Mouse (Mus musculus) heart, embryonic 15.5 days (tissue): Measurements from ENCODE around the gene Gm16253. TPM values are rescaled to one million over a fixed set of nuclear protein-coding genes. Genes with fewer than 3 reads are reported as not detected.

Experiments
- ATAC-seq: fragments of 200-750 bp; cut with Nextera tagmentation; replicated peaks from 2 replicates; pipeline ENCODE4 v1.8.0; 2017; ENCODE audit warnings: low read depth, moderate TSS enrichment; ENCODE audit not compliant: insufficient number of reproducible peaks, insufficient read depth, low FRiP score
- H3K27ac ChIP-seq: fragments of 300-500 bp; sonication (generic); 2 replicates; pipeline ENCODE4 v1.5.1; 2015; ENCODE audit warnings: mild to moderate bottlenecking, inconsistent platforms
- H3K27me3 ChIP-seq: fragments of 300-500 bp; sonication (generic); 2 replicates; pipeline ENCODE4 v1.6.1; 2015; ENCODE audit warnings: inconsistent platforms
- H3K36me3 ChIP-seq: fragments of 300-500 bp; sonication (generic); 2 replicates; pipeline ENCODE4 v1.6.1; 2015; ENCODE audit warnings: mild to moderate bottlenecking, inconsistent platforms
- H3K4me1 ChIP-seq: fragments of 300-500 bp; sonication (generic); replicated peaks from 2 replicates; pipeline ENCODE4 v1.6.1; 2015; ENCODE audit warnings: inconsistent platforms
- H3K4me2 ChIP-seq: fragments of 300-500 bp; sonication (generic); 2 replicates; pipeline ENCODE4 v1.6.1; 2015; ENCODE audit warnings: inconsistent platforms, mild to moderate bottlenecking, moderate library complexity
- H3K4me3 ChIP-seq: fragments of 300-500 bp; sonication (generic); 2 replicates; pipeline ENCODE4 v1.5.1; 2015; ENCODE audit warnings: mild to moderate bottlenecking, inconsistent platforms
- H3K9ac ChIP-seq: fragments of 300-500 bp; sonication (generic); 2 replicates; pipeline ENCODE4 v1.6.1; 2015; ENCODE audit warnings: mild to moderate bottlenecking, inconsistent platforms
- H3K9me3 ChIP-seq: fragments of 300-500 bp; sonication (generic); replicated peaks from 2 replicates; pipeline ENCODE4 v1.6.1; 2016; ENCODE audit warnings: inconsistent platforms
- WGBS: fragments of 180-500 bp; shearing (Covaris S2); methylation state at CpG from one replicate; pipeline ENCODE4 v1.1.7; 2015; ENCODE audit warnings: mixed read lengths; 5-methylcytosine and 5-hydroxymethylcytosine counted together
- polyA plus RNA-seq: library from polyadenylated mRNA; unstranded; fragments of >200 nt; fragmentation: Nextera tagmentation; extraction: Ambion mirVana; gene quantifications from 2 replicates; pipeline ENCODE4 v1.2.1, GENCODE M21; 2015

Gm16253 gene
- polyA plus RNA-seq, 1 experiment from 2014 or later: 1.6 TPM

- Histone ChIP-seq H3K9ac (peak overlapping the region; percentile 90), H3K9me3 (no peaks in the 10 kb centered on the region), H3K4me2 (peak overlapping the region; percentile 66), H3K27ac (peak overlapping the region; percentile 96), H3K27me3 (no peaks in the 10 kb centered on the region), H3K36me3 (peaks cover 20% of the 10 kb centered on the region), H3K4me1 (peaks cover 40% of the 10 kb centered on the region), H3K4me3 (peak overlapping the region; percentile 73)
- ATAC-seq: no peak
- WGBS: under 1% methylated on average over 17 of the region's 17 CpGs
These were observed 18.6 kb upstream of the Gm16253 start for GRCm38 (mm10) chr3:96558159-96558558.

DNA sequence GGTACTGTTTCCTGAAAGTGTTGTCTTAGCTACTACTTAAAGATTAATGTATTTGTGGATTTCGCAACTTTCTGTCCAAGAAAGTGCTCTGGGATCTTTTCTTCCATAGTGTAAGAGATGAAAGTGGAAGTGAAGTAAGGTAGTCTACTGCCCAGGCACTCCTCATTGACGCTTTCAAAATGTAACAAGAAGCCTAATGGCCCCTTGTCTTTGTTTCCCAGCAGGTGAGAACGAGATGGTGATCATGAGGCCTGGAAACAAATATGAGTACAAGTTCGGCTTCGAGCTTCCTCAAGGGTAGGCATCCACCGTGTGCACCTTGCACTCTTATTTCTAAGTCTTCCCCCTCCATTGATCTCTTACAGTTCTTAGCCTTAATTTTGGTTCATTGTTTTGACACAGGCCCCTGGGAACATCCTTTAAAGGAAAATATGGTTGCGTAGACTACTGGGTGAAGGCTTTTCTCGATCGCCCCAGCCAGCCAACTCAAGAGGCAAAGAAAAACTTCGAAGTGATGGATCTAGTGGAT lies 18.1 kb upstream of the Gm16253 start:
- peak overlapping the region; percentile 96 for H3K27ac ChIP-seq
- 10% methylated on average over 10 of the region's 10 CpGs for WGBS
- peaks cover 20% of the 10 kb centered on the region for H3K36me3 ChIP-seq
- H3K9me3 ChIP-seq: no peaks in the 10 kb centered on the region
- ATAC-seq: no peak
- H3K4me2 ChIP-seq: peak overlapping the region; percentile 66
- H3K27me3 ChIP-seq: no peaks in the 10 kb centered on the region
- H3K4me3 ChIP-seq: peak overlapping the region; percentile 73
- H3K9ac ChIP-seq: peak overlapping the region; percentile 90
- peaks cover 40% of the 10 kb centered on the region for H3K4me1 ChIP-seq

GRCm38 (mm10) chr3:96559398-96559910 lies 17.3 kb upstream of the Gm16253 start:
- no peaks in the 10 kb centered on the region for H3K9me3 ChIP-seq
- no peaks in the 10 kb centered on the region for H3K27me3 ChIP-seq
- H3K4me3 ChIP-seq: peak overlapping the region; percentile 73
- 24% methylated on average over 12 of the region's 12 CpGs for WGBS
- H3K36me3 ChIP-seq: peaks cover 20% of the 10 kb centered on the region
- H3K4me2 ChIP-seq: peak overlapping the region; percentile 66
- peaks cover 40% of the 10 kb centered on the region for H3K4me1 ChIP-seq
- H3K27ac ChIP-seq: peak overlapping the region; percentile 96
- no peak for ATAC-seq
- peak overlapping the region; percentile 90 for H3K9ac ChIP-seq

DNA sequence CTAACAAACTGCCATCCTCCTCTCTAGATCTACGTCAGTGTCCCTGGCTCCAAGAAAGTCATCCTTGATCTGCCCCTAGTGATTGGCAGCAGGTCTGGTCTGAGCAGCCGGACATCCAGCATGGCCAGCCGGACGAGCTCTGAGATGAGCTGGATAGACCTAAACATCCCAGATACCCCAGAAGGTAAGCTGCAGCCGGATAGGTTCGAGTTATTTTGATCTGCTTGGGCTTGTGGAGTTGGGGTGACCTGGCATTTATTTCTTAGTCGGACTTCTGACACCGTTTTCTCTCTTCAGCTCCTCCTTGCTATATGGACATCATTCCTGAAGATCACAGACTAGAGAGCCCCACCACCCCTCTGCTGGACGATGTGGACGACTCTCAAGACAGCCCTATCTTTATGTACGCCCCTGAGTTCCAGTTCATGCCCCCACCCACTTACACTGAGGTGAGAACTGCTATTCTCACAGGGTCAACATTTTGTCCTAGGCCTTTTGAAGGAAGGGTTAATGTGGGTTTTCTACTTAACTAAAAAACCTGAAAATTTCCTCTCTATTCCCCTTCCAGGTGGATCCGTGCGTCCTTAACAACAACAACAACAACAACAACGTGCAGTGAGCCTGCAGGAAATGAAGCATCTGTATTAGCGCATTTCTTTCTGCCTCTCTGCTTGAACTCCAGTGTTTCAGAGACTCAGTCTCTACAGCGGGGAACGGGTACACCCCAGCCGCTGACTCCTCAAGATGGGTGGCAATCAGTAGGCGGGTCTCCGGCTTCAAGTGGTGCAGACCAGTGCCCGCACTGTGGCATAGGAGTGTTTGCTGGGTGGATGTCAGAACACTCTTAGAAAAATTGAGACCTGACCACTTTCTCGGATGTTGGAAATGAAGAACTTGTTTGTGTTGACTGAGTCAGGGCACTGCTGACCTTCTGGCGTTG lies 16.6 kb upstream of the Gm16253 start:
- Histone ChIP-seq H3K27me3 (no peaks in the 10 kb centered on the region), H3K9ac (peak overlapping the region; percentile 90), H3K27ac (peak overlapping the region; percentile 96), H3K9me3 (no peaks in the 10 kb centered on the region), H3K4me3 (peak overlapping the region; percentile 73), H3K36me3 (peaks cover 20% of the 10 kb centered on the region), H3K4me2 (peak overlapping the region; percentile 66), H3K4me1 (peaks cover 37% of the 10 kb centered on the region)
- ATAC-seq: no peak
- 36% methylated on average over 23 of the region's 23 CpGs for WGBS

DNA sequence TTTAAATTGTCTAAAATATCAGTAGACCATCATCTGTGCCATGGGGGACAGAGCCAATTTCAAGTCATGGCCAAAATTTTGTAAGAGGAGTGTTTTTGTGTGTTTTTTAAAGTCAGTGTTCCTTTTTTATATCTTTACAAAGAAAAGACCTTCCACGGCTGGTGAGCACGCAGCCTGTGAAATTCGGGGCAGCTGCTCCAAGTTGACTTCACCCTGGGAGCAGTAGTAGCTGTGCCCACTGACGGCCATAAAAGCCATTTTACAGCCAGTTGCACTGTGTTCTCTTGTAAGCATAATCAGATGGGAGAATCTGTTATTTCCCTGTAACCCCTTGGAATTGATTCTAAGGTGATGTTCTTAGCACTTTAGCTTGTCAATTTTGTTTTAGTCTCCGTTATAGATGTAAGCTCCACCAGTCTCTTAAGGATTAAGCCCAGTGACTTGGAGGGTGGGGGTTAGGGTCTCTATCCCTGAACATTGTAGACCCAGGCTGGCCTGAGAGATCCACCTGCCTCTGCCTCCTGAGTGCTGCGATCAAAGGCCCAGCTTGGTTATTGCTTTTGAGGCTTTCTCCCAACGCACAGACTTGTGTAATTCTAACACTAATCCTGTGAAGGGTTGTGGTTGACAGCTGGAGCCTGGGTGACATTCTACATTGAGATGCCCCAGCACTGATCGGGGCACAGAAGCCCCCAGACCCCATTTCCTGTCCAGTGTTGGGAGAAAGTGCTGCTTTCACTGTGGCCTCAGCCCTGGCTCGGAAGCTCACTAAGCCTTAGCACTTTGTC lies 15.7 kb upstream of the Gm16253 start:
- Histone ChIP-seq H3K36me3 (peaks cover 20% of the 10 kb centered on the region), H3K27me3 (no peaks in the 10 kb centered on the region), H3K9ac (peak overlapping the region; percentile 90), H3K4me2 (peak overlapping the region; percentile 66), H3K27ac (peak overlapping the region; percentile 96), H3K4me1 (peaks cover 28% of the 10 kb centered on the region), H3K4me3 (peak overlapping the region; percentile 73), H3K9me3 (no peaks in the 10 kb centered on the region)
- no peak for ATAC-seq
- 56% methylated on average over 9 of the region's 9 CpGs for WGBS

DNA sequence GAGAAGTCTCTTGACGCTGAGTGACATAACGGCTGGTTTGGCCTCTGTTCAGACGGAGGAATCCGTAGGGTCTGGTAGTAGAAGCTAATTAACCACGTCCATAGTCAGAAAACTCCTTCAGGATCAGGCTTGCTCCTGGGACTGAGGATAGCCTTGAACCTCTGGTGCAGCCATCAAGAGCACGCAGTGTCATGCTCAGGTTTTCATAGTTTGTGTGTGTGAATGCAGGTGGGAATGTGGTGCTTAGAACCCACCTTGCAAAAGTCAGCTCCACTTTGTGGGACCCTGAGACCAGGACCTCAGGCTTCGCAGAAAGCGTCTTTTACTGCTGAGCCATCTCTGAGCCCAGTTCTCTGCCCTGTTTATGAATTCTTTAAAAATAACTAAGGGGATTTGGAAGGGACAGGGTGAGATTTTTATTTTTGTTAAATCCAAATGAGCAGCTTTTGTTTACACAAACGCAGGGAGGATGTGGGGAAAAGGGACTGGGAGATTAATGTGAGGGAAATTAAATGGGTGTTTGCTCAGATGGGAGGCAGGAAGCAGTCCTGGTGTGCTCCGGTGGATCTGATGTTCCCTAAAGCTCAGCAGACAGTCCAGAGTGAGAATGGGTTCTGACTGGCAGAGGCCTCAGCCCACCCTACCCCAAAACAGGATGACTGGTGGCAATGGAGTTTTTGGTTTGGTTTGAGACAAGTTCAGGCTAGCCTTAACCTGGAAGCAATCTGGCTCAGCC lies 14.7 kb upstream of the Gm16253 start:
- Histone ChIP-seq H3K4me2 (peak overlapping the region; percentile 66), H3K4me1 (peaks cover 30% of the 10 kb centered on the region), H3K4me3 (peak overlapping the region; percentile 73), H3K9ac (peak overlapping the region; percentile 36), H3K27ac (peak overlapping the region; percentile 96), H3K9me3 (no peaks in the 10 kb centered on the region), H3K27me3 (no peaks in the 10 kb centered on the region), H3K36me3 (peaks cover 20% of the 10 kb centered on the region)
- no peak for ATAC-seq
- 33% methylated on average over 10 of the region's 10 CpGs for WGBS

DNA sequence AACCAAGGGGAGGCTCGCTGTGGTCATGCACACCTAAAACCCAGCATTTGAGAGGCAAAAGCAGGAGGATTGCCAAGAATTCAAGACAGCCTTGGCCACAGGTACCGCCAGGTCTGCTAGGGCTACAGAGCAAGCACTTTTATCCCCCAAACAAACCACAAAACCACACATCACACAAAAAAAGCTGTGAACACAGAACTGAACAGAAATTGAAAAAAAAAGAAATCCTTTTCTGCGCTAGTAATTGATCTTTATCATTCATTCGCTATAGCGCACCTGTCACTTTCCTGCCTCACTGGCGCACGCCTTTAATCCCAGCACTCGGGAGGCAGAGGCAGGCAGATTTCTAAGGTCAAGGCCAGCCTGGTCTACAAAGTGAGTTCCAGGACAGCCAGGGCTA lies 13.5 kb upstream of the Gm16253 start:
- no peak for ATAC-seq
- Histone ChIP-seq H3K27ac (peak overlapping the region; percentile 96), H3K4me2 (no peak overlapping the region), H3K36me3 (peaks cover 20% of the 10 kb centered on the region), H3K27me3 (no peaks in the 10 kb centered on the region), H3K4me3 (no peak overlapping the region), H3K4me1 (peaks cover 30% of the 10 kb centered on the region), H3K9me3 (no peaks in the 10 kb centered on the region), H3K9ac (no peak overlapping the region)
- 82% methylated on average over 8 of the region's 8 CpGs for WGBS

DNA sequence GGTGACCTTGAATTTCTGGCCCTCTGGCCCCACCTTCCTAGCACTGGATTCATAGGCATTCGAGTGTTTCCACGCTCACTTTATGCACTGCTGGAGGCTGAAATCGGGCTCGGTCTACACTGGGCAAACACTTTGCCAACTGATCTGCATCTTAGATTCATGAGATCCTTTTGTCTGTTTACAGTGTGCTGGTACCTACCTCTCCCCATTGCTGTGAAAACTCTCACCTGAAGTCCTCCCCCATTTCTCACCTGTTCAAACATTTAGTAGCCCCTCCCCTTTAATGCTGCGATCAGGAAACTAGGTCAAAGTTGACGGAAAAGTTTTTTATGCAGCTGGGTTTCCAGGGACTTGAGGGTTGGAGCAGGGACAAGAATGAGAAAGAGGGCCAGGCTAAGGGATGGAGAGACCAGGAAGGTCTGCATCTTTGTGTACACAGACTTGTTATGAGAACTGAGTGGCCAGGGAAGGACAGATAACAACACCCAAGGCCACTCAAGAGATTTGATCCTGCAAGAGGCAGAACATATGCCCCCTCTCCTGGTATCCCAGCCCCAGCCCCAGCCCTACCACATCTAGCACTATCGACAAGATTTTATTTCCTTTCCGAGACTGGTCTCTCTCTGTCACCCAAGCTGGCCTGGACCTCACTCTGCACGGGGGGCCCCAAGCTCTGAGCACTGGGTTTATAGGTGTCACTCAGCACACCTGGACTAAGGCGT lies 12.7 kb upstream of the Gm16253 start:
- H3K36me3 ChIP-seq: peaks cover 20% of the 10 kb centered on the region
- no peak overlapping the region for H3K4me3 ChIP-seq
- no peak overlapping the region for H3K9ac ChIP-seq
- H3K27me3 ChIP-seq: no peaks in the 10 kb centered on the region
- H3K27ac ChIP-seq: peak overlapping the region; percentile 96
- peaks cover 30% of the 10 kb centered on the region for H3K4me1 ChIP-seq
- no peaks in the 10 kb centered on the region for H3K9me3 ChIP-seq
- no peak; the same call in 1 of the 2 replicates for ATAC-seq
- H3K4me2 ChIP-seq: peak overlapping the region; percentile 8
- 38% methylated on average over 10 of the region's 10 CpGs for WGBS

GRCm38 (mm10) chr3:96564633-96565032 lies 12.2 kb upstream of the Gm16253 start:
- Histone ChIP-seq H3K27me3 (no peaks in the 10 kb centered on the region), H3K36me3 (peaks cover 17% of the 10 kb centered on the region), H3K9me3 (no peaks in the 10 kb centered on the region), H3K4me2 (peak overlapping the region; percentile 9), H3K27ac (peak overlapping the region; percentile 96), H3K4me3 (no peak overlapping the region), H3K9ac (no peak overlapping the region), H3K4me1 (peaks cover 36% of the 10 kb centered on the region)
- no peak; the same call in 1 of the 2 replicates for ATAC-seq
- WGBS: 50% methylated on average over 7 of the region's 7 CpGs

GRCm38 (mm10) chr3:96565105-96565504 lies 11.7 kb upstream of the Gm16253 start:
- Histone ChIP-seq H3K36me3 (peaks cover 13% of the 10 kb centered on the region; the same call in 1 of the 2 replicates), H3K9ac (no peak overlapping the region), H3K4me1 (peaks cover 40% of the 10 kb centered on the region), H3K4me3 (no peak overlapping the region), H3K9me3 (no peaks in the 10 kb centered on the region), H3K27ac (peak overlapping the region; percentile 96), H3K4me2 (0 out of 2 replicates have a peak overlapping the region, but pooled peaks have one; percentile 9), H3K27me3 (no peaks in the 10 kb centered on the region)
- 90% methylated on average over 2 of the region's 3 CpGs for WGBS
- ATAC-seq: no peak
